26 mouse cellular contexts compared by ENCODE assay signal in genomic region chr14:21764646-21765045, GRCm38 (mm10). TPM values are rescaled to one million over a fixed set of nuclear protein-coding genes. Genes with fewer than 3 reads are reported as not detected.
"Had no signal": no experiment of that assay in that cellular context is flagged by ENCODE, and none has a peak within 500 bp of the region (broad histone marks: within the 10 kb centered on the region; RNA-seq: fewer than 3 reads in every experiment).

No protein-coding gene starts in this region.

- ATAC-seq: liver, postnatal 0 days; midbrain, embryonic 16.5 days had no signal

- DNase-seq: liver, postnatal 0 days; lung, adult 2 months; lung, postnatal 10 days; lung, postnatal 4 days; midbrain, embryonic 14.5 days; retina, postnatal 1 day; right cerebral cortex, adult 18-20 months; right cerebral cortex, postnatal 25 days; right cerebral cortex, postnatal 4 days; thymus, adult 2 months; thymus, postnatal 25 days; thymus, postnatal 4 days had no signal

- H3K36me3 ChIP-seq: lung, embryonic 15.5 days; midbrain, embryonic 10.5 days; midbrain, embryonic 12.5 days; neural tube, embryonic 13.5 days; neural tube, embryonic 15.5 days; stomach, embryonic 15.5 days had no signal

- H3K4me3 ChIP-seq: lung, embryonic 15.5 days; midbrain, embryonic 10.5 days; midbrain, embryonic 12.5 days; myocyte; neural tube, embryonic 13.5 days; neural tube, embryonic 15.5 days; stomach, embryonic 15.5 days had no signal

- H3K9me3 ChIP-seq: lung, embryonic 15.5 days; midbrain, embryonic 10.5 days; midbrain, embryonic 12.5 days; neural tube, embryonic 13.5 days; neural tube, embryonic 15.5 days; stomach, embryonic 15.5 days had no signal

- H3K27me3 ChIP-seq: lung, embryonic 15.5 days; midbrain, embryonic 12.5 days; neural tube, embryonic 13.5 days; neural tube, embryonic 15.5 days; stomach, embryonic 15.5 days had no signal

- H3K9ac ChIP-seq: liver, postnatal 0 days; lung, embryonic 15.5 days; midbrain, embryonic 12.5 days; neural tube, embryonic 13.5 days; neural tube, embryonic 15.5 days; stomach, embryonic 15.5 days had no signal

- H3K27ac ChIP-seq: lung, embryonic 15.5 days; midbrain, embryonic 10.5 days; midbrain, embryonic 12.5 days; neural tube, embryonic 13.5 days; neural tube, embryonic 15.5 days; stomach, embryonic 15.5 days; stomach, postnatal 0 days had no signal

- H3K4me2 ChIP-seq: lung, embryonic 15.5 days; midbrain, embryonic 12.5 days; neural tube, embryonic 13.5 days; neural tube, embryonic 15.5 days; stomach, embryonic 15.5 days had no signal

RNA-seq across cellular contexts. Expression of gene Dusp13, which starts 13.7 kb away (rescaled TPM):
- total RNA-seq: megakaryocyte, adult 5-6 weeks; megakaryocyte-erythroid progenitor cell, adult 5-6 weeks had no signal
- polyA plus RNA-seq: liver, postnatal 0 days; lung, embryonic 15.5 days; midbrain, embryonic 10.5 days; midbrain, embryonic 12.5 days; midbrain, embryonic 14.5 days; midbrain, embryonic 16.5 days; neural tube, embryonic 11.5 days; neural tube, embryonic 13.5 days; stomach, embryonic 15.5 days had no signal

RNA-seq across cellular contexts. Expression of gene Dupd1, which starts 50.3 kb away (rescaled TPM):
- total RNA-seq: megakaryocyte, adult 5-6 weeks; megakaryocyte-erythroid progenitor cell, adult 5-6 weeks had no signal
- polyA plus RNA-seq: liver, postnatal 0 days; lung, embryonic 15.5 days; midbrain, embryonic 10.5 days; midbrain, embryonic 12.5 days; midbrain, embryonic 14.5 days; neural tube, embryonic 13.5 days; spleen, adult 2 months; stomach, embryonic 15.5 days; stomach, postnatal 0 days; urinary bladder, adult 2 months had no signal
